Mouse (Mus musculus) adrenal gland, postnatal 4 days (tissue): Measurements from ENCODE around the gene Rhoc. TPM values are rescaled to one million over a fixed set of nuclear protein-coding genes. Genes with fewer than 3 reads are reported as not detected.

Source experiments
- DNase-seq, 2 experiments: peaks; one replicate each; pipeline ENCODE4 v3.0.0; 2021 to 2022; ENCODE audit warnings: low spot score in 2 of 2, mixed read lengths in 2 of 2
- total RNA-seq, 2 experiments: library from RNA; stranded (reverse); gene quantifications; 2 replicates each; pipeline ENCODE4 v1.2.3; 2021

The Rhoc gene
- total RNA-seq, 2 experiments from 2014 or later, result 190 to 195 TPM

DNA sequence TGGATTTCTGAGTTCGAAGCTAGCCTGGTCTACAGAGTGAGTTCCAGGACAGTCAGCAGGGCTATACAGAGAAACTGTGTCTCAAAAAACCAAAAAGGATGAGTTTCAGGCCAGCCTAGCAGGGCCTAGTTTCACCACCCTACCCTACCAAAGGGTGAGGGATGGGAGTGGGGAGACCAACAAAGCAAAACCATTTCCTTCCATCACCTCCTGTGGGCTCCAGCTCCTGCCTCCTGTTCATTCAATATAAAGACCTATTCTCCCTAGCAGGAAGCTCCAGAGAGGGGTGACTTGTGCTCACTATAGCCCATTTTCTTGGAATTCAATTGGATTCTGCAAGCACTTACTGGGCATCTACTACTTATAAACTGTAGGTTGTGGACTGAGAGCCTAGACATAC, 26.6 kb downstream of the Rhoc start:
- no peak for DNase-seq

- DNase-seq, result no peak
Observed at GRCm38 (mm10) chr3:104815346-104815745, 27.2 kb downstream of the Rhoc start.

- no peak for DNase-seq
Observed at GRCm38 (mm10) chr3:104816130-104816529, 28.0 kb downstream of the Rhoc start.

DNA sequence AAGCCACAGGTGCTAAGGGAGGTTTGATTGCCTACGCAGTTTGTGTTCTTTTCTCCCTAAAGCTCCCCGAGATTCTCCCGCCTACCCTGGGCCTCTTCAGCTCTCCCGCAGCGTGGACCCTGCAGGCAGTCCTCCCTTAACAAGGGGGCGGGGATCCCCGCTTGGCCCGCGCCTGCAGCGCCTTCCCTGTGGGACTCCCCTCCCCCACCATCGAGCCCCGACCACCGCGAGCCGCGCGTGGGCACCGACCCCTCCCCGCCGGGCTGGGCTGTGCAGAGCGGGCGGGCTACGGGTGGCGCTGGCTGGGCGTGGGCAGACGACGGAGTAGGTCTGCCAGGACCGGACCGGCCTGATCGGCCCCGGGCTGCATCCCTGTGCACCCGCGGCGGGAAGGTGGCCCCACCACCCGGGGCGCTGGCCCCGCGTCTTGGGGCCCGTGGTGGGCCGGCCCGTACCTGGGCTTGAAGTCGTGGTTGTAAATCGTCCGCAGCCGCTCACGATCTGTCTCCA, 29.4 kb downstream of the Rhoc start:
- DNase-seq, result peak in 1 of 2 experiments; percentile 38

- DNase-seq, result peak; percentile 61 to 74
Observed at GRCm38 (mm10) chr3:104817991-104818748, 30.0 kb downstream of the Rhoc start, which contains the start of gene Mov10. Mov10 (minus strand) TSS chr3:104818563.

DNA sequence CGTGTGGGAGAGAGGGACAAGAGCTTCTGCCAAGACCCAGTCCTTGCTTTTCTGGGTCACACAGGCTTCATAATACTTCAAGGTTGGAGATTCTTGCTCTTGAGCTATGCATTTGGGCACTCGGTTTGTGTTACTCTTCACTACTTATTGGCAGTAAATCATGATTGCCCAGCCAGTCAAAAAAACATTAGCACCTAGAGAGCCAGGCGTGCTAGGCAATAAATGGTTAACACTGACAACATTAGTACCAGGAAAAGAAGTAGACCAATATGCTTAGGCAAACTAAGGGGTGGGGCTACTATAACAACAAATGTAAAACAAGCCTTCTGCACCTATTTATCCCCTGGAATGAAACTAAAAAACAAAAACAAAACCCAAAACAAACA, 30.6 kb downstream of the Rhoc start:
- DNase-seq, result peak in 1 of 2 experiments; percentile 7

DNA sequence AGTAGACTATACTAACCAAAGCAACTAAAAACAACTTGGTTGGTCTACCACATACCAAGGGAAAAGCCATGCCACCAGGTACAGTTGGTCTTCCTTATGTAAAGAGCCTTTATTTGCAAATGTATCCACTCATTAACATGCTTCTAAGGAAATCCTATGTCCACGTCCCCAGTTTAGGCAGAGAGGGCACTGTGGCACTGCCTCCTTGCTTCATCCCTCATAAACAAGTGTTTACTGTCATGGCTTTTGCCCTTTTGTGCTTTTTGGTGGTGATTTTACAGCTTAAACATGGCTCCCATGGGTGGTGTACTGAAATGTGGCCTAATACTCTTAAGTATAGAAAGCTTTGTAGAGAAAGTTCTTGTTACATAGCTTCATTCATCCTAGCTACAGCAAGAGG, 32.3 kb downstream of the Rhoc start:
- no peak for DNase-seq

DNA sequence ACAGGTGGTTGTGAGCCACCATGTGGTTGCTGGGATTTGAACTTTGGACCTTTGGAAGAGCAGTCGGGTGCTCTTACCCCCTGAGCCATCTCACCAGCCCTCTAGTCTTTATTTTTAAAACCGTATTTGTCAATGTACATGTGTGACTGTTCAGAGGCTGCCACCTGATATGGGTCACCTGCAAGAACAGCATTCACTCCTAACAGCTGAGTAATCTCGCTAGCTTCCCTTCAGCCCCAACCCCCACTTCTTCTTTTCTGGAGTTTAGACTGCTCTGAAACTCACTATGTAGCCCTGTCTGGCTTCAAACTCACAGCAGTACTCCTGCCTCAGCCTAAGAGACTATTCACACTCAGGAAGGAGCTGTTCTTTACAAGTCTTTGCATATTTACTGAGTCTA, 34.2 kb downstream of the Rhoc start:
- DNase-seq, result no peak

DNA sequence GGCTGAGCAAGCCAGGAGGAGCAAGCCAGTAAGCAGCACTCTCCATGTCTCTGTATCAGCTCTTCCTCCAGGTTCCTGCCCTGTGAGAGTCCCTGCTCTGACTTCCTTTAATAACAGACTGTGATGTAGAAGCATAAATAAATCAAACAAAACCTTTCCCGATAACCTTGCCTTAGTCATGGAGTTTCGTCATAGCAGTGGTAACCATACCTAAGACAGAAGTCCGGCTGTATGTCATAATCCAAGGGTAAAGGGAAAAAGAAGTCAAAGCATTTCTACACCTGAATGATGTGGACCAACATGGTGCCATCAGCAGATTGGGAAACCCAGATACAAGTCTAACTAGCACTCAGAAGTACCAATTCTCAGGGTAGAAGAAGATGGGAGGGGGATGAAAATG, 47.6 kb downstream of the Rhoc start:
- DNase-seq, result no peak

DNA sequence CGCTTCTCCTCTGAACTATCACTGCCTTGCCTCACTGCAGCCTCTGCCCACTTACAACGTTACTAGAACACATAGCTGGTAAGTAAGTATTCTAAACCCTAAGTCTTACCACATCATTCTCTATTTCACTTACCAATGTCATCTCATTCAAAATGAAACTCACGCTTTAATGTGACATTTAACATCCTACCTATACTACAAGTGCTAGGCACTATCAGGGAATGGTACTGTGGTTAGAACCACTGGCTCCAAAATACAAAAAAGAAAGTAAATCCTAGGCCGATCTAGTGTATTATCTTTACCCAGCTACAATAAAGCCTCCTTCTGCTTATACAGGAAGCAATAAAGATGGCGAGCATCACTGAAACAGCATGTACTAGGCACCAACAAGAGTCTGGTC, 52.9 kb downstream of the Rhoc start:
- DNase-seq, result no peak

Other genes starting within 250 kb of the Rhoc start
- 10 to 100 TPM; 57.6 to 63.5 TPM for gene Slc16a1, start 149.7 kb upstream of the Rhoc start, total RNA-seq
- gene Ppm1j, start 7.3 kb upstream of the Rhoc start, total RNA-seq, result 1 to 10 TPM; 8.8 to 9.2 TPM
- 1 to 10 TPM; 1.2 to 1.3 TPM for gene Fam19a3, start 6.5 kb upstream of the Rhoc start, total RNA-seq
- 10 to 100 TPM; 49.0 to 52.8 TPM for gene Mov10, start 30.2 kb downstream of the Rhoc start, total RNA-seq
- 10 to 100 TPM; 32.3 to 33.1 TPM for gene St7l, start 75.6 kb downstream of the Rhoc start, total RNA-seq
- gene Capza1, start 76.1 kb downstream of the Rhoc start, total RNA-seq, result 10 to 100 TPM; 94.3 to 96.4 TPM
- gene Wnt2b, start 173.5 kb downstream of the Rhoc start, total RNA-seq, result 10 to 100 TPM; 11.4 to 12.6 TPM